Mouse (Mus musculus): ENCODE data around the gene Ndufc1. TPM values are rescaled to one million over a fixed set of nuclear protein-coding genes. Genes with fewer than 3 reads are reported as not detected.

The Ndufc1 gene
- total and polyA plus RNA-seq, 2 experiments from 2014 or later, result 78.2 to 871 TPM

DNA sequence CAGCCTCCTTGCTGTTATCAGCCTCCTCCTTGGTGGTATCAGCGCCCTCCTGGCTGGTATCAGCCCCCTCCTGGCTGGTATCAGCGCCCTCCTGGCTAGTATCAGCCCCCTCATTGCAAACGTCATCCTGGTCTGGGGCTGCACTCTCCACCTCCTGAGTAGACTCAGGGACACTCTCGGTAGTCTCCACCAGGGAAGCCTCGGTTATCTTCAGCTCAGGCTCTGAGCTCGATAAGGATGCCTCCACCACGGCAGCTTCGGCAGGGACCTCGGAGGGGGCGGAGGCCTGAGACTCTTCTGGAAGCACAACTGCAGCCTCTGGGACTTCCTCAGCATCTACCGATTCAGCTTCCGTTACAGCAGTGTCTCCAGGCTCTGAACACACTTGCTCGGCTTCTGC is 19.9 kb downstream of the Ndufc1 start:
- Histone ChIP-seq H3K9me3 (ENCODE audit: low read length) (no peaks in the 10 kb centered on the region), H3K9ac (peak overlapping the region; percentile 35; the same call in 1 of the 2 replicates), H3K36me3 (ENCODE audit: insufficient read depth) (no peaks in the 10 kb centered on the region), H3K27ac (ENCODE audit: low read depth, low read length) (no peak overlapping the region), H3K4me3 (ENCODE audit: low read depth, low read length) (no peak overlapping the region), H3K27me3 (ENCODE audit: insufficient read depth, low read length) (no peaks in the 10 kb centered on the region), H3K4me2 (ENCODE audit: low read depth) (peak overlapping the region; percentile 37), H3K4me1 (ENCODE audit: insufficient read depth) (no peaks in the 10 kb centered on the region)
- DNase-seq (peak; percentile 4), ATAC-seq (peak; percentile 29; the same call in 1 of the 2 replicates)
- TF ChIP-seq CTCF (IDR thresholded peaks at IDR 0.05; ENCODE audit: low read depth), result no peak
- 13% methylated on average over 13 of the region's 13 CpGs for WGBS

- Histone ChIP-seq H3K4me1 (ENCODE audit: insufficient read depth) (no peaks in the 10 kb centered on the region), H3K27me3 (ENCODE audit: insufficient read depth, low read length) (no peaks in the 10 kb centered on the region), H3K27ac (ENCODE audit: low read depth, low read length) (no peak overlapping the region), H3K9ac (no peak overlapping the region), H3K9me3 (ENCODE audit: low read length) (no peaks in the 10 kb centered on the region), H3K4me2 (ENCODE audit: low read depth) (no peak overlapping the region), H3K4me3 (ENCODE audit: low read depth, low read length) (no peak overlapping the region), H3K36me3 (ENCODE audit: insufficient read depth) (no peaks in the 10 kb centered on the region)
- 53% methylated on average over 8 of the region's 8 CpGs for WGBS
- TF ChIP-seq CTCF (IDR thresholded peaks at IDR 0.05; ENCODE audit: low read depth), result no peak
- DNase-seq (no peak), ATAC-seq (no peak)
Measured at GRCm38 (mm10) chr3:51387868-51388381, 20.9 kb downstream of the Ndufc1 start.

GRCm38 (mm10) chr3:51387134-51387451 is 21.7 kb downstream of the Ndufc1 start:
- Histone ChIP-seq H3K4me3 (ENCODE audit: low read depth, low read length) (no peak overlapping the region), H3K36me3 (ENCODE audit: insufficient read depth) (no peaks in the 10 kb centered on the region), H3K4me2 (ENCODE audit: low read depth) (no peak overlapping the region), H3K9ac (no peak overlapping the region), H3K9me3 (ENCODE audit: low read length) (no peaks in the 10 kb centered on the region), H3K4me1 (ENCODE audit: insufficient read depth) (no peaks in the 10 kb centered on the region), H3K27ac (ENCODE audit: low read depth, low read length) (no peak overlapping the region), H3K27me3 (ENCODE audit: insufficient read depth, low read length) (no peaks in the 10 kb centered on the region)
- WGBS, result 84% methylated on average over 3 of the region's 3 CpGs
- DNase-seq, result no peak
- TF ChIP-seq CTCF (IDR thresholded peaks at IDR 0.05; ENCODE audit: low read depth), result no peak
- ATAC-seq, result no peak

GRCm38 (mm10) chr3:51386441-51387133 is 22.2 kb downstream of the Ndufc1 start:
- H3K36me3 ChIP-seq (ENCODE audit: insufficient read depth), result no peaks in the 10 kb centered on the region
- DNase-seq, result no peak
- no peak for ATAC-seq
- no peak overlapping the region for H3K4me2 ChIP-seq (ENCODE audit: low read depth)
- H3K27ac ChIP-seq (ENCODE audit: low read depth, low read length), result no peak overlapping the region
- H3K9ac ChIP-seq, result no peak overlapping the region
- TF ChIP-seq CTCF (IDR thresholded peaks at IDR 0.05; ENCODE audit: low read depth), result no peak
- no peak overlapping the region for H3K4me3 ChIP-seq (ENCODE audit: low read depth, low read length)
- WGBS, result 47% methylated on average over 12 of the region's 12 CpGs
- no peaks in the 10 kb centered on the region for H3K9me3 ChIP-seq (ENCODE audit: low read length)
- H3K27me3 ChIP-seq (ENCODE audit: insufficient read depth, low read length), result no peaks in the 10 kb centered on the region
- H3K4me1 ChIP-seq (ENCODE audit: insufficient read depth), result no peaks in the 10 kb centered on the region

DNA sequence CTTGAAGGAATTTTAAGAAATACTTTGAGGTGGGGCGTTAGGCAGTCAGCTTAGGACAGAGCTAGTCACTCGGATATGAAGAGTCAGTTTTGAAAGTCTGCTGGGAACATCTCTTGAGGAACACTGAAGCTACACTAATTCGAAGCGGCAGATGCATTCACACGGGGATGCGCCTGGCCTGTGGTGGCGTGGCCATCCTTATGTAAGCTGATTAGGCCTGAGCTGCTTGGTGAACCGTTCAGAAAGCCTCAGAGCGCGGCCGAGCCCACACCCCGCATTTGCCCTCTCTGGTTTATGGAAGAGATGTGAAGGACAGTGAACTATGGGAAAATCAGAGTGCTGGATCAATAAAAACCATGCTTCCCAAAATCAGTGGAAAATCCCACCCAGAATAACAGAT is 25.4 kb downstream of the Ndufc1 start:
- no peak for DNase-seq
- H3K36me3 ChIP-seq (ENCODE audit: insufficient read depth), result no peaks in the 10 kb centered on the region

DNA sequence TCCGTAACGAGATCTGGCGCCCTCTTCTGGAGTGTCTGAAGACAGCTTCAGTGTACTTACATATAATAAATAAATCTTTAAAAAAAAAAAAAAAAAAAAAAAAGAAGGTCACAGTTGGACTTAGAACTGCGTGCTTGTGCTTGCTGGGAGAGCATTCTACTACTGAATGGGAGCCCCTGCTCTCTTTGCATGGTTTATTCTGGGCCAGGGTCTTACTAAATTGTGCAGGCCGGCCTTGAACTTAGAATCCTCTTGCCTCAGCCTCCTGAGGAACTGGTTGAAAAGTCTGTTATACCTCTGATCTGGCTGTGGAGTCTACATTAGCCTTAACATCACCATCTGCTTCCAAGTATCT is 28.2 kb downstream of the Ndufc1 start:
- WGBS, result 74% methylated on average over 2 of the region's 5 CpGs
- Histone ChIP-seq H3K36me3 (ENCODE audit: insufficient read depth) (no peaks in the 10 kb centered on the region), H3K27ac (ENCODE audit: low read depth, low read length) (no peak overlapping the region), H3K4me2 (ENCODE audit: low read depth) (no peak overlapping the region), H3K9ac (no peak overlapping the region), H3K4me3 (ENCODE audit: low read depth, low read length) (no peak overlapping the region), H3K27me3 (ENCODE audit: insufficient read depth, low read length) (no peaks in the 10 kb centered on the region), H3K4me1 (ENCODE audit: insufficient read depth) (no peaks in the 10 kb centered on the region), H3K9me3 (ENCODE audit: low read length) (no peaks in the 10 kb centered on the region)
- no peak for TF ChIP-seq CTCF (IDR thresholded peaks at IDR 0.05; ENCODE audit: low read depth)
- DNase-seq (no peak), ATAC-seq (no peak)

More for the DNA sequence above, 25.4 kb downstream of the Ndufc1 start:
- WGBS, result 33% methylated on average over 12 of the region's 12 CpGs
- H3K4me1 ChIP-seq (ENCODE audit: insufficient read depth), result no peaks in the 10 kb centered on the region
- H3K9ac ChIP-seq, result no peak overlapping the region
- no peak for TF ChIP-seq CTCF (IDR thresholded peaks at IDR 0.05; ENCODE audit: low read depth)
- H3K9me3 ChIP-seq (ENCODE audit: low read length), result no peaks in the 10 kb centered on the region
- ATAC-seq, result no peak
- H3K27ac ChIP-seq (ENCODE audit: low read depth, low read length), result no peak overlapping the region
- no peak overlapping the region for H3K4me2 ChIP-seq (ENCODE audit: low read depth)
- no peaks in the 10 kb centered on the region for H3K27me3 ChIP-seq (ENCODE audit: insufficient read depth, low read length)
- no peak overlapping the region for H3K4me3 ChIP-seq (ENCODE audit: low read depth, low read length)

DNA sequence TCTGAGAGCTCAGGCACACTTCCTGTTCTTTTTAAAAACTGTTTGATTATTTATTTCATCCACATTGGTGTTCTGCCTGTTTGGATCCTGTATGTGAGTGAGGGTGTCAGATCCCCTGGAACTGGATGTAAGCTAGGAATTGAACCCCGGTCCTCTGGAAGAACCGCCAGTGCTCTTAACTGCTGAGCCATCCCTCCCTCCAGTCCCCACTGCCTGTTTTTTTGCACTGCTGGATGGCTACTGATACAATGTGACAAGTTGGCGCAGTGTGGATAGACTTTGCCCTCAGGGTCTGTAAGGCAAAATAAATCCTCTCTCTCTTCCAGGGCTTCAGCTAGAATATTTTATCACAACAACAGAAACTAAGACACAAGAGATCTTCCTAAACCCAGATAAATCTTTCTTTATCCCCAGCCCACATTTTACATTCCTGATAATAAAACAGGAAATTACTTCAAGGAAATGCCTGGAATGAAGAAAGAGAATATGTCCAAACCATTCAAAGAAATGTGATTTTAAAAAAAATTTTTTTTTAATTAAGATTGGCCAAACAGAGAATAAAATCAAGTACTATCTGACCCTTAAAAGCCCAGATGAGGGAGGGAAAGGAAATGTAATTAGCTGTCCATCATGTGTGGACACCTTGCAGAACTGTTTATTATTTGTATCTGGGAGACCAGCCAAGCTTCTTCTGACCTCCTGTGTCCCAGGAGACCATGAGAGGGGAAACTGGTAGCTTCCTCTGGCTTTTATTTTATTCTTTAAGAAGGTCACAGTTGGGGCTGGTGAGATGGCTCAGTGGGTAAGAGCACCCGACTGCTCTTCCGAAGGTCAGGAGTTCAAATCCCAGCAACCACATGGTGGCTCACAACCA is 28.8 kb downstream of the Ndufc1 start:
- Histone ChIP-seq H3K36me3 (ENCODE audit: insufficient read depth) (no peaks in the 10 kb centered on the region), H3K27ac (ENCODE audit: low read depth, low read length) (no peak overlapping the region), H3K4me2 (ENCODE audit: low read depth) (no peak overlapping the region), H3K9ac (no peak overlapping the region), H3K4me1 (ENCODE audit: insufficient read depth) (no peaks in the 10 kb centered on the region), H3K9me3 (ENCODE audit: low read length) (no peaks in the 10 kb centered on the region), H3K27me3 (ENCODE audit: insufficient read depth, low read length) (no peaks in the 10 kb centered on the region), H3K4me3 (ENCODE audit: low read depth, low read length) (no peak overlapping the region)
- ATAC-seq, result no peak
- WGBS, result 86% methylated on average over 5 of the region's 5 CpGs
- no peak for TF ChIP-seq CTCF (IDR thresholded peaks at IDR 0.05; ENCODE audit: low read depth)
- DNase-seq, result no peak
